Mouse (Mus musculus): ENCODE data around the gene Nudt8. TPM values are rescaled to one million over a fixed set of nuclear protein-coding genes. Genes with fewer than 3 reads are reported as not detected.

Gene Nudt8
- polyA plus RNA-seq, 1 experiment from 2014 or later: 74.1 TPM

DNA sequence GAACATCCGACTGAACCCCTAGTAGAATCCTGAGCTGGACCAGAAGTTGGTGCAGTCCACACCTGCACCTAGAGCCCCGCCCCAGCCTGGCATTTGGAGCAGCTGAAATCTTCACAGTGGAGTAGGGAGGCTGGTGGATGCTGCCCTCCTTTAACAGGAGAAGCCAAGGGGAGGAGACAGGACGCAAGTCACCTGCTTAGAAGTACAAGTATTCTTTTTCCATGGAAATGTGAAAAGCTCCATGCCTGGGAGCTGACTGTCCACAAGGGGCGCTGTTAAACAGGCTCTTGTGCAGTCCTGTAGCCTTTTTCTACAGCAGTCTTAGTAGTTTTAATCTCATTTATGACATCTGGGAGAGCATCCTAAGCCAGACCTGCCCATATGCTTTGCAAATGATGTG is 11.6 kb upstream of the Nudt8 start:
- no peaks in the 10 kb centered on the region for H3K36me3 ChIP-seq (ENCODE audit: control insufficient read depth, insufficient read depth, low read length)
- peaks cover 21 to 26% of the 10 kb centered on the region in 2 experiments for H3K4me1 ChIP-seq (ENCODE audit: control insufficient read depth in 2 of 2, insufficient read depth in 2 of 2, low read length in 2 of 2)
- ATAC-seq (ENCODE audit: insufficient number of reproducible peaks, insufficient read depth, low FRiP score, low read depth): no peak
- H3K4me2 ChIP-seq (ENCODE audit: low read length): no peak overlapping the region
- H3K9me3 ChIP-seq (ENCODE audit: control insufficient read depth, low read length): no peaks in the 10 kb centered on the region
- H3K27ac ChIP-seq (replicated peaks in 1 of 2; ENCODE audit: control insufficient read depth in 1 of 2, insufficient read depth in 1 of 2, low read depth in 2 of 2, low read length in 2 of 2): no peak overlapping the region
- 78% methylated on average over 4 of the region's 4 CpGs for WGBS
- no peak overlapping the region for H3K4me3 ChIP-seq (ENCODE audit: control insufficient read depth in 1 of 2, insufficient read depth in 1 of 2, low read depth in 1 of 2, low read length in 2 of 2)
- H3K9ac ChIP-seq (ENCODE audit: low read length): no peak overlapping the region
- H3K27me3 ChIP-seq (ENCODE audit: control insufficient read depth, insufficient read depth, low read length): no peaks in the 10 kb centered on the region

GRCm38 (mm10) chr19:3990804-3991203 is 9.6 kb upstream of the Nudt8 start:
- ATAC-seq (ENCODE audit: insufficient number of reproducible peaks, insufficient read depth, low FRiP score, low read depth): no peak
- no peak overlapping the region for H3K4me2 ChIP-seq (ENCODE audit: low read length)
- no peak overlapping the region for H3K9ac ChIP-seq (ENCODE audit: low read length)
- H3K4me3 ChIP-seq (ENCODE audit: control insufficient read depth in 1 of 2, insufficient read depth in 1 of 2, low read depth in 1 of 2, low read length in 2 of 2): no peak overlapping the region
- H3K9me3 ChIP-seq (ENCODE audit: control insufficient read depth, low read length): no peaks in the 10 kb centered on the region
- WGBS: 48% methylated on average over 6 of the region's 6 CpGs
- no peaks in the 10 kb centered on the region for H3K36me3 ChIP-seq (ENCODE audit: control insufficient read depth, insufficient read depth, low read length)
- H3K27me3 ChIP-seq (ENCODE audit: control insufficient read depth, insufficient read depth, low read length): no peaks in the 10 kb centered on the region
- peaks cover 10 to 16% of the 10 kb centered on the region in 2 experiments for H3K4me1 ChIP-seq (ENCODE audit: control insufficient read depth in 2 of 2, insufficient read depth in 2 of 2, low read length in 2 of 2)
- H3K27ac ChIP-seq (replicated peaks in 1 of 2; ENCODE audit: control insufficient read depth in 1 of 2, insufficient read depth in 1 of 2, low read depth in 2 of 2, low read length in 2 of 2): no peak overlapping the region

- 92% methylated on average over 3 of the region's 3 CpGs for WGBS
- Histone ChIP-seq H3K4me1 (ENCODE audit: control insufficient read depth in 2 of 2, insufficient read depth in 2 of 2, low read length in 2 of 2) (peaks cover 4 to 8% of the 10 kb centered on the region in 2 experiments), H3K4me2 (ENCODE audit: low read length) (no peak overlapping the region), H3K4me3 (ENCODE audit: control insufficient read depth in 1 of 2, insufficient read depth in 1 of 2, low read depth in 1 of 2, low read length in 2 of 2) (no peak overlapping the region), H3K9me3 (ENCODE audit: control insufficient read depth, low read length) (no peaks in the 10 kb centered on the region), H3K36me3 (ENCODE audit: control insufficient read depth, insufficient read depth, low read length) (no peaks in the 10 kb centered on the region), H3K9ac (ENCODE audit: low read length) (no peak overlapping the region), H3K27me3 (ENCODE audit: control insufficient read depth, insufficient read depth, low read length) (no peaks in the 10 kb centered on the region), H3K27ac (replicated peaks in 1 of 2; ENCODE audit: control insufficient read depth in 1 of 2, insufficient read depth in 1 of 2, low read depth in 2 of 2, low read length in 2 of 2) (no peak overlapping the region)
- ATAC-seq (ENCODE audit: insufficient number of reproducible peaks, insufficient read depth, low FRiP score, low read depth): no peak
These were observed 8.8 kb upstream of the Nudt8 start for GRCm38 (mm10) chr19:3991562-3991961.

DNA sequence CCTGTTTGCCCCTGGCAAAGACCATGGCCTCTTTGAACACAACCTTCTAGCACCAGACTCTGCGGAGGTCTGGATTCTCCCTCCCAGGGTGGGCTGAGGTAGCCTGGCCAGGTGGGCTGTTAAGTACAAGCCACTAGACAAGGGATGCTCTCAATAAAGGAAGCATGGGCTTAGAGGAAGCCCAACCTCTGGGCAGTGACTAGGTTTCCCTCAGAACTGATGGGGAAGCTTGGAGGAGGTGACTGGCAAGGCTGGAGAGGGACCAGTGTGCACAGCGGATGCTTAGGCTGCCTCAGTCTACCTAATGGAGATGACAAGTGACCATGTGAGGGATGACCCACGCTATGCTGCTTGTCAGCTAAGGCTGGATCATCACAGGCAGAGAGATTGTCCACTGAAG is 8.4 kb upstream of the Nudt8 start:
- Histone ChIP-seq H3K4me2 (ENCODE audit: low read length) (no peak overlapping the region), H3K4me1 (ENCODE audit: control insufficient read depth in 2 of 2, insufficient read depth in 2 of 2, low read length in 2 of 2) (peaks cover 0 to 4% of the 10 kb centered on the region in 2 experiments; a peak in 2 of 4 replicates), H3K9ac (ENCODE audit: low read length) (no peak overlapping the region), H3K4me3 (ENCODE audit: control insufficient read depth in 1 of 2, insufficient read depth in 1 of 2, low read depth in 1 of 2, low read length in 2 of 2) (no peak overlapping the region), H3K9me3 (ENCODE audit: control insufficient read depth, low read length) (no peaks in the 10 kb centered on the region), H3K36me3 (ENCODE audit: control insufficient read depth, insufficient read depth, low read length) (no peaks in the 10 kb centered on the region), H3K27me3 (ENCODE audit: control insufficient read depth, insufficient read depth, low read length) (no peaks in the 10 kb centered on the region), H3K27ac (replicated peaks in 1 of 2; ENCODE audit: control insufficient read depth in 1 of 2, insufficient read depth in 1 of 2, low read depth in 2 of 2, low read length in 2 of 2) (no peak overlapping the region)
- WGBS: 87% methylated on average over 3 of the region's 3 CpGs
- ATAC-seq (ENCODE audit: insufficient number of reproducible peaks, insufficient read depth, low FRiP score, low read depth): no peak

GRCm38 (mm10) chr19:3992416-3992815 is 8.0 kb upstream of the Nudt8 start, which contains the start of gene Tbx10:
Tbx10 (plus strand) TSS chr19:3992752.
- H3K27me3 ChIP-seq (ENCODE audit: control insufficient read depth, insufficient read depth, low read length): no peaks in the 10 kb centered on the region
- H3K4me3 ChIP-seq (ENCODE audit: control insufficient read depth in 1 of 2, insufficient read depth in 1 of 2, low read depth in 1 of 2, low read length in 2 of 2): no peak within 1 kb of the TSS
- WGBS: 45% methylated on average over 5 of the region's 5 CpGs
- no peak within 1 kb of the TSS for H3K27ac ChIP-seq (replicated peaks in 1 of 2; ENCODE audit: control insufficient read depth in 1 of 2, insufficient read depth in 1 of 2, low read depth in 2 of 2, low read length in 2 of 2)
- H3K9me3 ChIP-seq (ENCODE audit: control insufficient read depth, low read length): no peaks in the 10 kb centered on the region
- no peak within 1 kb of the TSS for H3K4me2 ChIP-seq (ENCODE audit: low read length)
- no peaks in the 10 kb centered on the region for H3K36me3 ChIP-seq (ENCODE audit: control insufficient read depth, insufficient read depth, low read length)
- H3K4me1 ChIP-seq (ENCODE audit: control insufficient read depth in 2 of 2, insufficient read depth in 2 of 2, low read length in 2 of 2): no peaks in the 10 kb centered on the region
- ATAC-seq (ENCODE audit: insufficient number of reproducible peaks, insufficient read depth, low FRiP score, low read depth): no peak
- no peak within 1 kb of the TSS for H3K9ac ChIP-seq (ENCODE audit: low read length)

- Histone ChIP-seq H3K4me1 (ENCODE audit: control insufficient read depth in 2 of 2, insufficient read depth in 2 of 2, low read length in 2 of 2) (peaks cover 2 to 6% of the 10 kb centered on the region in 2 experiments; a peak in 3 of 4 replicates), H3K27me3 (ENCODE audit: control insufficient read depth, insufficient read depth, low read length) (no peaks in the 10 kb centered on the region), H3K9ac (ENCODE audit: low read length) (no peak overlapping the region), H3K4me3 (ENCODE audit: control insufficient read depth in 1 of 2, insufficient read depth in 1 of 2, low read depth in 1 of 2, low read length in 2 of 2) (no peak overlapping the region), H3K27ac (replicated peaks in 1 of 2; ENCODE audit: control insufficient read depth in 1 of 2, insufficient read depth in 1 of 2, low read depth in 2 of 2, low read length in 2 of 2) (no peak overlapping the region), H3K4me2 (ENCODE audit: low read length) (no peak overlapping the region), H3K9me3 (ENCODE audit: control insufficient read depth, low read length) (no peaks in the 10 kb centered on the region), H3K36me3 (ENCODE audit: control insufficient read depth, insufficient read depth, low read length) (no peaks in the 10 kb centered on the region)
- 69% methylated on average over 6 of the region's 6 CpGs for WGBS
- no peak for ATAC-seq (ENCODE audit: insufficient number of reproducible peaks, insufficient read depth, low FRiP score, low read depth)
These were observed 5.4 kb upstream of the Nudt8 start for GRCm38 (mm10) chr19:3994932-3995331.

- Histone ChIP-seq H3K9me3 (ENCODE audit: control insufficient read depth, low read length) (no peaks in the 10 kb centered on the region), H3K9ac (ENCODE audit: low read length) (no peak overlapping the region), H3K4me3 (ENCODE audit: control insufficient read depth in 1 of 2, insufficient read depth in 1 of 2, low read depth in 1 of 2, low read length in 2 of 2) (no peak overlapping the region), H3K36me3 (ENCODE audit: control insufficient read depth, insufficient read depth, low read length) (no peaks in the 10 kb centered on the region), H3K4me2 (ENCODE audit: low read length) (no peak overlapping the region), H3K27me3 (ENCODE audit: control insufficient read depth, insufficient read depth, low read length) (no peaks in the 10 kb centered on the region), H3K27ac (replicated peaks in 1 of 2; ENCODE audit: control insufficient read depth in 1 of 2, insufficient read depth in 1 of 2, low read depth in 2 of 2, low read length in 2 of 2) (no peak overlapping the region), H3K4me1 (ENCODE audit: control insufficient read depth in 2 of 2, insufficient read depth in 2 of 2, low read length in 2 of 2) (peaks cover 2 to 6% of the 10 kb centered on the region in 2 experiments; a peak in 3 of 4 replicates)
- no peak for ATAC-seq (ENCODE audit: insufficient number of reproducible peaks, insufficient read depth, low FRiP score, low read depth)
- WGBS: 88% methylated on average over 3 of the region's 3 CpGs
These were observed 4.9 kb upstream of the Nudt8 start for GRCm38 (mm10) chr19:3995505-3995904.

DNA sequence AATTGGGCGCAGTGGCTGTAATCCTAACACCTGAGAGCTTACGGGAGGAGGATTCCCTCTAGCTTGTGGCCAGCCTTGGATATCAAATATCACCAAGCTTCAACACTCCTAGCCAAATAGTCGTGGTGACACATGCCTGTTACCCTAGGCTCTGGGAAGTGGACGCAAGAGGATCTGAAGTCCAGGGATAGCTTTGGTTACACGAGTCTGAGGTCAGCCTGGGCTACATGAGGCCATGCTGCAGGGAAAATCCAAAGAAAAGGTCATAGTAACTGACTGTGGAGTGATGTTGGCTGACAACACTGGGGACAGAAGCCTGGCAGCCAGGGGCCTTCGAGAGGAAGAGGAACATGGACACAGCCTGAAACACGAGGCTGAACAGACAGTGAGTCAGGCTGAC is 4.3 kb upstream of the Nudt8 start:
- Histone ChIP-seq H3K4me3 (ENCODE audit: control insufficient read depth in 1 of 2, insufficient read depth in 1 of 2, low read depth in 1 of 2, low read length in 2 of 2) (no peak overlapping the region), H3K4me1 (ENCODE audit: control insufficient read depth in 2 of 2, insufficient read depth in 2 of 2, low read length in 2 of 2) (peaks cover 5 to 10% of the 10 kb centered on the region in 2 experiments), H3K36me3 (ENCODE audit: control insufficient read depth, insufficient read depth, low read length) (no peaks in the 10 kb centered on the region), H3K4me2 (ENCODE audit: low read length) (no peak overlapping the region), H3K27ac (replicated peaks in 1 of 2; ENCODE audit: control insufficient read depth in 1 of 2, insufficient read depth in 1 of 2, low read depth in 2 of 2, low read length in 2 of 2) (no peak overlapping the region), H3K9me3 (ENCODE audit: control insufficient read depth, low read length) (no peaks in the 10 kb centered on the region), H3K27me3 (ENCODE audit: control insufficient read depth, insufficient read depth, low read length) (no peaks in the 10 kb centered on the region), H3K9ac (ENCODE audit: low read length) (no peak overlapping the region)
- 73% methylated on average over 7 of the region's 7 CpGs for whole genome bisulfite sequencing
- ATAC-seq (ENCODE audit: insufficient number of reproducible peaks, insufficient read depth, low FRiP score, low read depth): no peak

Measured in heart, embryonic 14.5 days (tissue).